Mouse (Mus musculus) liver, adult 2 months (tissue): ENCODE measurements at regions not wholly inside any gene's neighbourhood (a gene's known extent, or its start where the extent isn't known, plus 50 kb on each side); places are given as distances from the start of the nearest gene placed in this dataset.

Source experiments
- CTCF ChIP-seq: fragments of 200-500 bp; IDR thresholded peaks from 2 replicates; pipeline ENCODE4 v1.5.1; 2011; ENCODE audit warnings: low read depth, low read length, control low read depth
- POLR2A ChIP-seq: fragments of 200-500 bp; IDR thresholded peaks from 2 replicates; pipeline ENCODE4 v1.6.1; 2011; ENCODE audit warnings: low read length, control low read depth; ENCODE audit not compliant: insufficient read depth; ENCODE audit errors: extremely low read depth

GRCm38 (mm10) chr6:135444661-135445060, 82.3 kb downstream of the Emp1 start:
- TF ChIP-seq POLR2A (no peak), CTCF (peak; percentile 93)
